Mouse (Mus musculus): ENCODE data around the gene Glis3. TPM values are rescaled to one million over a fixed set of nuclear protein-coding genes. Genes with fewer than 3 reads are reported as not detected.
A peak's percentile ranks its signal among the peaks of the same experiment; 100 is the strongest.

Glis3 gene
- 0.02 TPM in 1 of 2 replicates, not detected in the other for polyA plus RNA-seq (2012)

GRCm38 (mm10) chr19:28679776-28680391 is at the start of gene Glis3:
Gene Glis3 (minus strand): TSS chr19:28680077.
- no peaks in the 10 kb centered on the region for H3K4me1 ChIP-seq (ENCODE audit: control insufficient read depth)
- no peaks in the 10 kb centered on the region; the same call in 1 of the 2 replicates for H3K9me3 ChIP-seq (ENCODE audit: control insufficient read depth, low read length)
- TF ChIP-seq TAL1 (IDR thresholded peaks at IDR 0.05; ENCODE audit: low read length) (no peak), GATA1 (IDR thresholded peaks at IDR 0.05; ENCODE audit: low read length) (no peak)
- H3K27me3 ChIP-seq (ENCODE audit: control insufficient read depth) = peaks cover 46% of the 10 kb centered on the region
- H3K4me3 ChIP-seq (replicated peaks) = peak within 1 kb of the TSS; percentile 28
- H3K36me3 ChIP-seq (ENCODE audit: control insufficient read depth) = no peaks in the 10 kb centered on the region

GRCm38 (mm10) chr19:28726161-28726880 is 46.4 kb upstream of the Glis3 start:
- H3K36me3 ChIP-seq (ENCODE audit: control insufficient read depth) = no peaks in the 10 kb centered on the region
- TF ChIP-seq GATA1 (IDR thresholded peaks at IDR 0.05; ENCODE audit: low read length) (no peak), TAL1 (IDR thresholded peaks at IDR 0.05; ENCODE audit: low read length) (no peak)

GRCm38 (mm10) chr19:28724641-28725040 is 44.8 kb upstream of the Glis3 start:
- H3K27me3 ChIP-seq (ENCODE audit: control insufficient read depth) = no peaks in the 10 kb centered on the region
- no peaks in the 10 kb centered on the region for H3K9me3 ChIP-seq (ENCODE audit: control insufficient read depth, low read length)
- no peaks in the 10 kb centered on the region for H3K36me3 ChIP-seq (ENCODE audit: control insufficient read depth)
- no peak overlapping the region for H3K4me3 ChIP-seq (replicated peaks)
- no peaks in the 10 kb centered on the region for H3K4me1 ChIP-seq (ENCODE audit: control insufficient read depth)
- TF ChIP-seq GATA1 (IDR thresholded peaks at IDR 0.05; ENCODE audit: low read length) = no peak
- no peak for TF ChIP-seq TAL1 (IDR thresholded peaks at IDR 0.05; ENCODE audit: low read length)

More at GRCm38 (mm10) chr19:28726161-28726880, 46.4 kb upstream of the Glis3 start:
- Histone ChIP-seq H3K9me3 (ENCODE audit: control insufficient read depth, low read length) (no peaks in the 10 kb centered on the region), H3K4me3 (replicated peaks) (no peak overlapping the region), H3K4me1 (ENCODE audit: control insufficient read depth) (no peaks in the 10 kb centered on the region), H3K27me3 (ENCODE audit: control insufficient read depth) (no peaks in the 10 kb centered on the region)

- Histone ChIP-seq H3K36me3 (ENCODE audit: control insufficient read depth) (no peaks in the 10 kb centered on the region), H3K4me3 (replicated peaks) (no peak overlapping the region), H3K27me3 (ENCODE audit: control insufficient read depth) (no peaks in the 10 kb centered on the region), H3K4me1 (ENCODE audit: control insufficient read depth) (no peaks in the 10 kb centered on the region), H3K9me3 (ENCODE audit: control insufficient read depth, low read length) (no peaks in the 10 kb centered on the region)
- TF ChIP-seq TAL1 (IDR thresholded peaks at IDR 0.05; ENCODE audit: low read length) = no peak
- no peak for TF ChIP-seq GATA1 (IDR thresholded peaks at IDR 0.05; ENCODE audit: low read length)
Measured at GRCm38 (mm10) chr19:28722626-28723025, 42.7 kb upstream of the Glis3 start.

GRCm38 (mm10) chr19:28721834-28722233 is 42.0 kb upstream of the Glis3 start:
- TF ChIP-seq TAL1 (IDR thresholded peaks at IDR 0.05; ENCODE audit: low read length) (no peak), GATA1 (IDR thresholded peaks at IDR 0.05; ENCODE audit: low read length) (no peak)
- H3K4me3 ChIP-seq (replicated peaks) = no peak overlapping the region
- H3K27me3 ChIP-seq (ENCODE audit: control insufficient read depth) = no peaks in the 10 kb centered on the region
- H3K4me1 ChIP-seq (ENCODE audit: control insufficient read depth) = no peaks in the 10 kb centered on the region
- H3K36me3 ChIP-seq (ENCODE audit: control insufficient read depth) = no peaks in the 10 kb centered on the region
- no peaks in the 10 kb centered on the region for H3K9me3 ChIP-seq (ENCODE audit: control insufficient read depth, low read length)

GRCm38 (mm10) chr19:28720016-28720415 is 40.1 kb upstream of the Glis3 start:
- no peaks in the 10 kb centered on the region for H3K27me3 ChIP-seq (ENCODE audit: control insufficient read depth)
- TF ChIP-seq GATA1 (IDR thresholded peaks at IDR 0.05; ENCODE audit: low read length) = no peak
- TF ChIP-seq TAL1 (IDR thresholded peaks at IDR 0.05; ENCODE audit: low read length) = no peak
- H3K36me3 ChIP-seq (ENCODE audit: control insufficient read depth) = no peaks in the 10 kb centered on the region
- no peak overlapping the region for H3K4me3 ChIP-seq (replicated peaks)
- H3K4me1 ChIP-seq (ENCODE audit: control insufficient read depth) = no peaks in the 10 kb centered on the region
- no peaks in the 10 kb centered on the region for H3K9me3 ChIP-seq (ENCODE audit: control insufficient read depth, low read length)

GRCm38 (mm10) chr19:28714674-28715073 is 34.8 kb upstream of the Glis3 start:
- Histone ChIP-seq H3K36me3 (ENCODE audit: control insufficient read depth) (no peaks in the 10 kb centered on the region), H3K27me3 (ENCODE audit: control insufficient read depth) (no peaks in the 10 kb centered on the region), H3K4me3 (replicated peaks) (no peak overlapping the region), H3K4me1 (ENCODE audit: control insufficient read depth) (no peaks in the 10 kb centered on the region), H3K9me3 (ENCODE audit: control insufficient read depth, low read length) (no peaks in the 10 kb centered on the region; the same call in 1 of the 2 replicates)
- TF ChIP-seq TAL1 (IDR thresholded peaks at IDR 0.05; ENCODE audit: low read length) (no peak), GATA1 (IDR thresholded peaks at IDR 0.05; ENCODE audit: low read length) (no peak)

- TF ChIP-seq TAL1 (IDR thresholded peaks at IDR 0.05; ENCODE audit: low read length) (no peak), GATA1 (IDR thresholded peaks at IDR 0.05; ENCODE audit: low read length) (no peak)
- Histone ChIP-seq H3K9me3 (ENCODE audit: control insufficient read depth, low read length) (no peaks in the 10 kb centered on the region), H3K4me3 (replicated peaks) (no peak overlapping the region), H3K27me3 (ENCODE audit: control insufficient read depth) (no peaks in the 10 kb centered on the region), H3K4me1 (ENCODE audit: control insufficient read depth) (no peaks in the 10 kb centered on the region), H3K36me3 (ENCODE audit: control insufficient read depth) (no peaks in the 10 kb centered on the region)
Measured at GRCm38 (mm10) chr19:28697718-28698117, 17.8 kb upstream of the Glis3 start.

GRCm38 (mm10) chr19:28686398-28686797 is 6.5 kb upstream of the Glis3 start:
- no peaks in the 10 kb centered on the region for H3K36me3 ChIP-seq (ENCODE audit: control insufficient read depth)
- TF ChIP-seq GATA1 (IDR thresholded peaks at IDR 0.05; ENCODE audit: low read length) (no peak), TAL1 (IDR thresholded peaks at IDR 0.05; ENCODE audit: low read length) (no peak)
- no peak overlapping the region for H3K4me3 ChIP-seq (replicated peaks)
- H3K9me3 ChIP-seq (ENCODE audit: control insufficient read depth, low read length) = no peaks in the 10 kb centered on the region; the same call in 1 of the 2 replicates
- H3K4me1 ChIP-seq (ENCODE audit: control insufficient read depth) = no peaks in the 10 kb centered on the region
- peaks cover 3% of the 10 kb centered on the region; the same call in 1 of the 2 replicates for H3K27me3 ChIP-seq (ENCODE audit: control insufficient read depth)
